Mouse (Mus musculus) splenic B cell, adult 2 months (primary cell): ENCODE measurements at regions not wholly inside any gene's neighbourhood (a gene's known extent, or its start where the extent isn't known, plus 50 kb on each side); places are given as distances from the start of the nearest gene placed in this dataset.

Experiments used
- DNase-seq: peaks from one replicate; pipeline ENCODE4 v3.0.0-alpha.2; 2011; ENCODE audit warnings: low read depth, low spot score
- H3K27me3 ChIP-seq: 2 replicates; pipeline ENCODE4 v1.6.1; 2012; ENCODE audit warnings: mild to moderate bottlenecking, low read length, moderate library complexity, mixed read lengths; ENCODE audit not compliant: control insufficient read depth, poor library complexity, insufficient read depth, severe bottlenecking
- H3K36me3 ChIP-seq: 2 replicates; pipeline ENCODE4 v1.6.1; 2012; ENCODE audit warnings: mild to moderate bottlenecking, low read length, moderate library complexity, mixed read lengths; ENCODE audit not compliant: control insufficient read depth, poor library complexity, insufficient read depth, severe bottlenecking

DNA sequence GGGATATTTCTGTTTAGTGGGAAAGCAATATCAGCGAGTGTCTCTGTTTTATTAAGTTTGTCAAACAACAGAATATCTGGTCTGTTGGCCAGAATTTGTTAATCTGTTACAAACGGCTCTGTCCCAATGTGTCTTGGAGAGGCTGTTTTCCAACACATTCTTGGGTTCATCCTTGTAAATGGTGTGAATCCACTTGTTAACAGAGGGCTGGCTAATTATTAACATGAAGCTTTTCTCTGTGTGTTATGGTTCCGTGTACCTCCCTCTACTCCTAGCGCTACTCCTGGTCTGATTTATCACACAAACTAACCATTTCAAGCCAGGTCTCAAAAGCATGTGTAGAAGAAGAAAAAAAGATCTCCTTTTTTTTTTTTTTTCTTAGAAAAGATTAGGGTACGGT lies 60.4 kb downstream of the Pou3f3 start:
- no peaks in the 10 kb centered on the region for H3K36me3 ChIP-seq
- DNase-seq: no peak
- H3K27me3 ChIP-seq: no peaks in the 10 kb centered on the region

DNA sequence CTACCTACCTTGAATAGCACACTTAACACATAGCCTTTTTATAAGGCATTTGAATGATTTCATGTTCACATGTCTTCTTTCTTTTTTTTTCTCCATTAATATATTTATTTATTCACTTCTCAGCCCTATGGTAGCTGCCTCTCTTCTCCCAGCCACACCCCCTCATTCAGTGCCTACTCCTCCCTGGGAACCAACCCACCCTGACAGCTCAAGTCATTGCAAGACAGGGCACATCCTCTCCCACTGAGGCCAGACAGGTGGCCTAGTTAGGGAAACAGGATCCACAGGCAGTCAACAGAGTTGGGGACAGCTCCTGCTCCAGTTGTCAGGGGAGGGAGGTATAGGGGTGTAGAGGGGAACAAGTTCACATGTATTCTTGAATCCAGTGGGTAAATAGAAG lies 60.9 kb downstream of the Pou3f3 start:
- Histone ChIP-seq H3K36me3 (no peaks in the 10 kb centered on the region), H3K27me3 (no peaks in the 10 kb centered on the region)
- no peak for DNase-seq

DNA sequence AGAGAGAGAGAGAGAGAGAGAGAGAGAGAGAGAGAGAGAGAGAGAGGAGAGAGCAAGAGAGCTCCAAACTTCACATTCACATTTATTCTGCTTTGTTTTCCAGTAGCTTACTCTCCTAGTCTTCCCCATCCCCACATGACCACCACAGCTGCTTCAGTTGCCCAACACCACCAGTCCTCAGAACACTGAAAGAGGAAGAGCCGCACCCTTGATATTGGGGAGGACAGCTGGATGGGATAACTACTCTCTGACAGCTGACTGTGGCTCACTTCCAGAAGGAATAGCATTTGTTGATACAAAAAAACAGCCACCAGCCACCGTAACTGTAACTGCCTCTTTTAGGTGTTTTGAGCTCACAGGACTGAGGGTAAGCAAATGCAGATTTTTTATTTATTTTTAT lies 67.9 kb downstream of the Pou3f3 start:
- DNase-seq: no peak
- H3K36me3 ChIP-seq: no peaks in the 10 kb centered on the region
- no peaks in the 10 kb centered on the region for H3K27me3 ChIP-seq

DNA sequence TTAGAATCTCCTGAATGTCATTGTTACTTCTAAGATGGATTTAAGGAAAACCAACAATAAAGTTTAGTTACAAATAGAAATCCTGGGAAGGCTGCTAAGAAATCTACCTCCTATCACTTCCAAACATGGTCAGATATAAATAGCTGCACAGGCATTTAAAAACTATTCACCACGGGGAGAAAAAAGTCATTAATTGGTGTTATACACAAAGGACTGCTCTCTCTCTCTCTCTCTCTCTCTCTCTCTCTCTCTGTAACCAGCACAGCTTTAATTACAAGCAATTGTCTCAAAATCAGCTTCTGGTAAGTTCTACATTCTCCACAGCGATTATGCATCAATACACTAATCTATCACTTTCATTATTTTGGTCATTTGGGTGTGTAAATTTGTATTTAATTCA lies 68.5 kb downstream of the Pou3f3 start:
- Histone ChIP-seq H3K36me3 (no peaks in the 10 kb centered on the region), H3K27me3 (no peaks in the 10 kb centered on the region)
- no peak for DNase-seq

DNA sequence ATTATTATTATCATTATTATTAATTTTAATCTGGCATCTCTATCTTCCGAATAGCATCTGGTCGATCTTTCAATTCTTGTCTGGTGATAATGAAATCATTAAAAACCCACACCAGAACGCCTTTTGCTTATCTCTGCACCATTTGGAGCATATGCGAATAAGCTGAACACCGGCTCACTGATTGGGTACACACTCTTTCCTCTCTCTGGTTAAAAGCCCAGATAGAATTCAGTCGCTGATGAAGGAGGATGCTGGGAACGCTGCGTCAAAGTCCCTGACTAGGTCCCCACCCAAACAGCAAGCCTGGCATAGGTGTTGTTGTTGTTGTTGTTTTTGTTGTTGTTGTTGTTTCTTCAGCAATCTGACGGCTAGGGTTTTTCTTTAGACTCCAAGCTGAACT lies 74.5 kb downstream of the Pou3f3 start:
- Histone ChIP-seq H3K27me3 (no peaks in the 10 kb centered on the region), H3K36me3 (no peaks in the 10 kb centered on the region)
- no peak for DNase-seq

DNA sequence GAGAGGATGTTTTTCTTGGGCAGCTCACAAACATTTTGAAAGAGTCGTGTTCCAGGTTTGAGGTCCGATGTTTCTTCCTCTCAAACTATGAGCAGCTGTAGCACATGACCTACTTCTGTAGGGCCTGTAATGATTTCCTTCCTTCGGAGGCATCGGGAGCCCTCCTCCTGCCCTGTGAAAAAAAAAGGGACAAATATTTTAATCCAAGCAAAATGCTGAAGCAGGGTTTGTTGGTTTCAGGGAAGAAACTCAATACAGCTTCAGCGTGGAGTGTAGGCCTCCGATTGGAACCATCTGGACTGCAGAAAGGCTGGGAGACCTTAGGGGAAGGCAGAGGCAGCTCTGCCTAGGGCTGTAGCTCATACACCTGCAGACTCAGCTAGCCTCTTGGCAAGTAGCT lies 76.4 kb downstream of the Pou3f3 start:
- no peak for DNase-seq
- no peaks in the 10 kb centered on the region for H3K36me3 ChIP-seq
- H3K27me3 ChIP-seq: no peaks in the 10 kb centered on the region

DNA sequence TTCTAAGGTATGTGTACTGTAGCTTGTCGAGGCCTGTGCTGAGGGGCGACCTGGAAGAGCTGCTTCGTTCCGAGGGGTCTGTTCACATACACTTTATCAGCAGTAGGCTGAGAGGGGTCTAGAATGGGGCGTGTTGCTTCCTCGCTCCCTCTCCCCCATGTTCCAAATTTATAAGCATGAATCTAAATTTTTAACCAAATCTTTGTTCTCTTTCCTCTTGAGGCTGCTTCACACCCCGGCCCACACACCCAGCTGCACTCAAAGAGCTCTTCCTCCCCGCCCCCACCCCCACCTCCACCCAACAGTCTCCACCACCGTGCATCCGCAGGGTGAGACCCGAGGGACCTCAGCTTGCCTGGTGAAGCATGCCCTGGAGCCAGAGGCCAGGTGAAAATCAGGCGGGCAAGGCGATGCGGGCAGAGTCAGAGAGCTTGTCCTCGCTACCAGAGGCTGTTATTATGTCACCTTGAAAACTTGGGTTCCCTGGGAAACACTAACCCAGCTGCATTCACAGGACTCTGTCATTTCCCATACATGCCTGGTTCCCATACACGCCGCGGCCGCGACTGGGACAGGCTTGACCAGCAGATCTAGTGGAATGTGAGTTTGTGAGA lies 77.1 kb upstream of the Mrps9 start:
- H3K36me3 ChIP-seq: no peaks in the 10 kb centered on the region
- peak; percentile 26 for DNase-seq

DNA sequence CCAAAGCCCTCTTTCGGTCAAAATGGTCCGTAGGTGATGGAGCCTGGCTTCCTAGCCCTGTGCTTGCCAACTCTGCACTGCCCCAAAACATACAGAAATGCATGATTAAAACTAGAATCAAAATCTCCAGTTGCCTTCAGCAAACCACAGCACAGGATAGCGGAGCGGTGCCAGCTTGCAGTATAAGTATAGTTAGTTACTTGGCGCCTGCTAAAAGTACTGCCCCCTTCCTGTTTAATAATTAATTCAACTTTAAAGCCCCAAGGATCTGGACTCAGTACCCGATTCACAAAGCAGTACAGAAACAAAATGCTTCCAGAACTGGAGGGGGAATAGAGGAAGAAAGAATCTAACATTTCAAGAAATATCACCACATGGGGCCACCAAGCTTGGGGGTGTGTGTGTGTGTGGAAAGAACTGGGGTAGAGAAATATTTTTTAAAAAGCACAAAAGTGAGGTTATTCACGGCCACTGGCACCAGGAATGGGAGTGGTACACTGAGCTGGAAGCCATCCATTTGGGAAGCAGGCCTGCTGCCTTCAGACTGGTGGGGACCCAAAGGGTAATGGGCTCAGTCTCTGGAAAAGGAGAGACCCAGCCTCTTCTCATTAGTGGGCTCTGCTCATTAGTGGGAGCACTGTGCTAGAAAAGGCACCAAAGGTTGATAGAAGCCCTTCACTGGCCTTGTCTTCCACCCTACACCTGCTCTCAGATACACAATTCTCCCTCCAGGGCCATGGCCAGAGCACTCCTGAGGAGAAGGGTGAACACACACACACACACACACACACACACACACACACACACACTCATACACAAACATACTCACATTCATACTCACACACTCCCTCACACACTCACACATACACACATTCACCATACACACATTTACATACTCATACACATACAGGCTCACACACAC lies 75.8 kb upstream of the Mrps9 start:
- H3K27me3 ChIP-seq: no peaks in the 10 kb centered on the region
- no peaks in the 10 kb centered on the region for H3K36me3 ChIP-seq
- DNase-seq: no peak

More for the DNA sequence above, 77.1 kb upstream of the Mrps9 start:
- no peaks in the 10 kb centered on the region for H3K27me3 ChIP-seq

DNA sequence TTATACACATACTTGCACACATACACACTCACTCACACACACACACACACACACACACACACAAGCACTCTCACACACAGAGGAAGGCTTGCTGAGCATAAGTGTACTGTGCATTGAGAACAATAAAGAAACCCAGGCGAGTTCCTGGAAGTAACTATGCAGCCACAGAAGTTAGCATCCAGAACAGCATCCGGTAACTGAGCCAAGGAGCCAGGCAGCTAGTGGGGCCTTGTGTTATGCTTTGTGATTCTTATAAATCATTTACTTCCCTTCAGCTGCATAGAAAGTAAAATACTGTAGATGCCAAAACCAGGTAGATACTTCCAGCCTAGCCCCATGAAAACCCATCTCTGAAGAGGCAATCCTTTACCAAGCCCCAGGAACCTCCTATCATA lies 75.1 kb upstream of the Mrps9 start:
- H3K27me3 ChIP-seq: no peaks in the 10 kb centered on the region
- DNase-seq: no peak

DNA sequence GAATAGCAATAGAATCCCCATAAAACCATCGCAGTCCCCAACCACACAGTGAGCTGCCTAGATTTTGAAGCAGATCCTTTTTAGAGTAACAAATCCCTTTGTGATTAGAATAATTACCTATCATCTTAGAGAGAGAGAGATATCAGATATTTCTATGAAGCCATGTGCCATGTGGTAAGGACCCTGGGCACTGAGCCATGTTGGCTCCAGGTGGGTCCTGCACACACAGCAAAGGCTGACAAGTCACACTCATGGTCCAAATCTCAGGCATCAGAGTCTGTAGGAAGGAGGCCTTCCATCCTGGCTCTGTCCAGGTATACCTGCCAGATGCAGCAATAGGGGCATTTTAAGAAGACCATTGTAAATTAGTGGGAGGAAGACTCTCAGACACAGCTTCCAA lies 73.6 kb upstream of the Mrps9 start:
- Histone ChIP-seq H3K36me3 (no peaks in the 10 kb centered on the region), H3K27me3 (no peaks in the 10 kb centered on the region)
- DNase-seq: no peak

More for the DNA sequence above, 75.1 kb upstream of the Mrps9 start:
- no peaks in the 10 kb centered on the region for H3K36me3 ChIP-seq

DNA sequence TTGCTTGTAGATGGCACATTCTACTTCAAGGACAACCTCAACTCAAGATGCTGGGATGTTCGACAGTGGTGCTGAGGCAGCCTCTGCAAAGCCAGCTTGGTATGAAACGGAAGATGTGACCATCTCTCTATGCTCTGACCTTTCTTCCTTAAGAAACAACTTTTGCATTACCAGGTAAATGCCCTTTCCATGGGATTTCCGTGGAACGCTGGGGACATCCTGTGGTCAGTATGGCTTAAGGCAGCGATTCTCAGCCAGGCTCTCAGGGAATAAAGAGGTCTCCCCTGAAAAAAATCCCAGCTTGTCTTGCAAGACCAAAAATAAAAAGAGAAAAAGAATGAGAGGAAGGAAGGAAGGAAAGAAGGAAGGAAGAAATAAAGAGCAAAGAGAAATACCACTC lies 71.3 kb upstream of the Mrps9 start:
- peak; percentile 14 for DNase-seq
- H3K27me3 ChIP-seq: no peaks in the 10 kb centered on the region
- no peaks in the 10 kb centered on the region for H3K36me3 ChIP-seq

DNA sequence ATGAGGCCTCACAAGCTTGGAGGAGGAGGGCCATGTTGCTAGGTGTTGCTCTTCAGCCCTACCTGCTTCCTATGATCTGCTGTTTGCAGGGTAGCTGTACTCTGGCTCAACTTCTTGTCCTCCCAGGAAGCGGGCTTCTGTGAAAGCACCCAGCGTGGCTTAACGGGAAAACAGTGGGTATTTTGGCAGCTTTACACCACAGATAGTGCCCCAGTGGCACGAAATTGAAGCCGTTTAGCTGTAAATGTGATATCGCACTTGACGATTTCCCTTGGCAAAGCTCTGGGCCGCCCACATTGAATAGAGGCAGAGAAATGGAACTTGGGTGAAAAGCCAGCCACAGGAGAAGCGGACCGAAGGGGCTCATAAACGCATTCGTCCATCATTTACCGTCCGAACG lies 70.8 kb upstream of the Mrps9 start:
- H3K36me3 ChIP-seq: no peaks in the 10 kb centered on the region
- H3K27me3 ChIP-seq: no peaks in the 10 kb centered on the region
- DNase-seq: no peak

DNA sequence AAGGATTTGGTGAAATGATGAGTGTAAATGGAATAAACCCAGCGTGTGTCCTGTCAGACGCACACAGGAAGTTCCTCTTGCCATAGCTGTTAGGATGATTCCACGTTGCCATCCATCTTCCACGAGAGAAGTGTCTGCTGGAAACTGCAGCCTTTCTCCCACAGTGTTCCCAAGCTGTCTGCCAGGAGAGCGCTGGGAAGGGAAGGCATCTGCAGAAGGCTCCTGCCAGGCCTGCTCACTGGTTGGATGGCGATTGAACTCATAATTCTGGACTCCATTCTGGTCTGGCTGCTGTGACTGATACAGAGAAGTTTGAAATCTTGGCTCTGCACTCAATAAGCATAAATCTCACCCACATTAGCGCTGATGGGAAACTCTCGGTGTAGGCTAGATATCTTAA lies 69.5 kb upstream of the Mrps9 start:
- H3K36me3 ChIP-seq: no peaks in the 10 kb centered on the region
- no peaks in the 10 kb centered on the region for H3K27me3 ChIP-seq
- no peak for DNase-seq

DNA sequence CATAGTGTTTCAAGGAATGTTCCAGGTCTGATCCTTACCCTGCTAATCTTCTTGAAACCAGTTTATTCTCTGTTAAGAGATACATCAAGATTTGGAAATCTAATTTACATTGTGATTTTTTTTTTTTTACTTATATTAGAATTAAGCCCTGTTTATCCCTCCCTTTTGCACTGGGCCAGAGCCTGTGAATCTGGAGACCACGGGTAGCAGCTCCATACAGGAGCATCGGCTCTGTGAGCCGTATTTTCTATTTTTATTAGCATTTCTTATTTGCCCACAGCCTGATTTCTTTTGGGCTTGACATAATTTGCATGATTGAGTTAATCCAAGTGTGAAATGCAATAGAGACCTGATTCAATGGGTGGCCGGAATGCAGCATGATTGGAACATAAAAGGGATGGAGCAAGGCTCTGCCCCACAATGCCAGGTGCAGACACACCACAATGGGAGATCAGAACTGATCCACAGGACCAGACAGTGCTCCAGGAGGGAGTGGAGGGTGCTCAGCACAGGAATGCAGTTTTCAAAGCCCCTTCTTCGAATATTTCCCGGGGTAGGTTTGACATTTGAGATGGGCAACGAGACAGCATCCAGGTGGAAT lies 67.9 kb upstream of the Mrps9 start:
- no peaks in the 10 kb centered on the region for H3K27me3 ChIP-seq
- H3K36me3 ChIP-seq: no peaks in the 10 kb centered on the region
- DNase-seq: no peak

DNA sequence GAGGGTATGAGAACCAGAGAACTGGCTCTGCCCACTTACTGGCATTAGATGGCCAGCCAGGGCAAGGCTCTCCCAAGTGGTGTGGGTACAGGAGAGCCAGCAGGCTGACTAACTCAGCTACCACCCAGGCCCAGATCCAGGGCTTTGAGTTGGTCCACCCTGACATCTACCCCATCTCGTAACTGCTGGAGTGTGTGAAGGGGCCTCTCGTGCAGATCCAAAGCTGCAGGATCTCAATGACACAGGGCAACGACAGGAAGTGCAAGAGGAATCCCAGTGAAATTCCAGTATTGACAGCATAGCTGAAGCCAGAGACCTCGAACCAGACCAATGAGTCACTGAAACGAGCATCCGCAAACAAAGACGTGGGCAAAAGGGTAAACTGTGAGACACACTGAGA lies 63.8 kb upstream of the Mrps9 start:
- Histone ChIP-seq H3K36me3 (no peaks in the 10 kb centered on the region), H3K27me3 (no peaks in the 10 kb centered on the region)
- no peak for DNase-seq
